In the genomic region with DNA sequence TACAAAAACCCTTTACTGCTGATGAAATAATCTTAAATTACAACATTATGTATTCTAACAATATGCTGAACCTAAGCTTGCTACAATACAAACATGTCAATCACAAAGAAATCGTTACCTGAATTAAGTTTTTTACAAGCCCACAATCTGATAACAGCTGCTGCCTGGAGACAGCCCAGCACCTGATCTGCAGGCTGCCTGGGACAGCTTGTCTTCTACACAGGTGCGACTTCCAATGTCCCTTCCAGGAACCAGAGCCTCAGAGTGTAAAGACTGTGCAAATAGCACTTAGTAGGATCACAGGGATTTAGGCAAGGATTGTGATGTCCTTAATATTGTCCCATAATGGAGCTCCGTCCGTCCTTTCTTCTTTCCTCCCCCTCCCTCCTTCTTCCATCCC, we compare ENCODE assay signal across 12 mouse cellular contexts.
"Had no signal": no experiment of that assay in that cellular context is flagged by ENCODE, and none has a peak within 500 bp of the region (broad histone marks: within the 10 kb centered on the region; RNA-seq: fewer than 3 reads in every experiment).

No protein-coding gene starts in this region.

- H3K4me3 ChIP-seq: embryonic facial prominence, embryonic 10.5 days; embryonic facial prominence, embryonic 12.5 days; embryonic facial prominence, embryonic 13.5 days; embryonic facial prominence, embryonic 15.5 days; erythroblast, embryonic 14.5 days; forebrain, embryonic 10.5 days; forebrain, embryonic 12.5 days; forebrain, embryonic 13.5 days; forebrain, embryonic 15.5 days; gastrocnemius, adult 2 months; heart, adult 2 months had no signal

- H3K36me3 ChIP-seq: embryonic facial prominence, embryonic 10.5 days; embryonic facial prominence, embryonic 12.5 days; embryonic facial prominence, embryonic 13.5 days; embryonic facial prominence, embryonic 15.5 days; forebrain, embryonic 10.5 days; forebrain, embryonic 12.5 days; forebrain, embryonic 15.5 days had no signal

- H3K9ac ChIP-seq: embryonic facial prominence, embryonic 12.5 days; embryonic facial prominence, embryonic 13.5 days; embryonic facial prominence, embryonic 15.5 days; forebrain, embryonic 12.5 days; forebrain, embryonic 13.5 days; forebrain, embryonic 15.5 days; forebrain, postnatal 0 days had no signal

- H3K9me3 ChIP-seq: embryonic facial prominence, embryonic 10.5 days; embryonic facial prominence, embryonic 12.5 days; embryonic facial prominence, embryonic 13.5 days; embryonic facial prominence, embryonic 15.5 days; forebrain, embryonic 10.5 days; forebrain, embryonic 12.5 days; forebrain, embryonic 13.5 days; forebrain, embryonic 15.5 days had no signal

- H3K27ac ChIP-seq: embryonic facial prominence, embryonic 10.5 days; embryonic facial prominence, embryonic 12.5 days; embryonic facial prominence, embryonic 13.5 days; embryonic facial prominence, embryonic 15.5 days; forebrain, embryonic 10.5 days; forebrain, embryonic 12.5 days; forebrain, embryonic 13.5 days; forebrain, embryonic 15.5 days; gastrocnemius, adult 2 months; heart, adult 2 months had no signal

- H3K27me3 ChIP-seq: embryonic facial prominence, embryonic 12.5 days; embryonic facial prominence, embryonic 15.5 days; forebrain, embryonic 15.5 days had no signal

- H3K4me1 ChIP-seq: embryonic facial prominence, embryonic 10.5 days; embryonic facial prominence, embryonic 12.5 days; embryonic facial prominence, embryonic 13.5 days; embryonic facial prominence, embryonic 15.5 days had no signal

- H3K4me2 ChIP-seq: embryonic facial prominence, embryonic 12.5 days; embryonic facial prominence, embryonic 13.5 days; embryonic facial prominence, embryonic 15.5 days; forebrain, embryonic 12.5 days; forebrain, embryonic 13.5 days; forebrain, embryonic 15.5 days had no signal
